Mouse (Mus musculus): ENCODE results near the gene Tdrd9.

The Tdrd9 gene

GRCm38 (mm10) chr12:111963339-111963738 is 8.0 kb upstream of the Tdrd9 start:
- peak; percentile 82 to 85 for DNase-seq

GRCm38 (mm10) chr12:111966683-111967173 is 4.6 kb upstream of the Tdrd9 start, which contains the start of gene Atp5mpl:
Gene Atp5mpl, minus strand, starts transcription at chr12:111966977.
- DNase-seq, result peak; percentile 97

GRCm38 (mm10) chr12:111970085-111970484 is 1.3 kb upstream of the Tdrd9 start:
- no peak for DNase-seq

GRCm38 (mm10) chr12:111972504-111972903 is 1.1 kb downstream of the Tdrd9 start:
- no peak for DNase-seq

- DNase-seq, result no peak
Observed at GRCm38 (mm10) chr12:111974578-111974977, 3.2 kb downstream of the Tdrd9 start.

- peak in 1 of 2 experiments; percentile 66 for DNase-seq
Observed at GRCm38 (mm10) chr12:111977138-111977537, 5.8 kb downstream of the Tdrd9 start.

GRCm38 (mm10) chr12:111978274-111978673 is 6.9 kb downstream of the Tdrd9 start:
- DNase-seq, result no peak

- no peak for DNase-seq
Observed at GRCm38 (mm10) chr12:111980887-111981367, 9.6 kb downstream of the Tdrd9 start, which contains the start of gene Rd3l. Gene Rd3l, minus strand, starts transcription at chr12:111981317.

GRCm38 (mm10) chr12:111981831-111982230 is 10.5 kb downstream of the Tdrd9 start:
- DNase-seq, result no peak

- DNase-seq, result no peak
Observed at GRCm38 (mm10) chr12:111983165-111983564, 11.8 kb downstream of the Tdrd9 start.

GRCm38 (mm10) chr12:111986756-111987155 is 15.4 kb downstream of the Tdrd9 start:
- DNase-seq, result no peak

GRCm38 (mm10) chr12:111992626-111993025 is 21.3 kb downstream of the Tdrd9 start:
- no peak for DNase-seq

- peak; percentile 46 to 75 for DNase-seq
Observed at GRCm38 (mm10) chr12:111995161-111995560, 23.8 kb downstream of the Tdrd9 start.

GRCm38 (mm10) chr12:111999735-112000134 is 28.4 kb downstream of the Tdrd9 start:
- no peak for DNase-seq

GRCm38 (mm10) chr12:112001223-112001622 is 29.9 kb downstream of the Tdrd9 start:
- DNase-seq, result peak; percentile 75 to 87

GRCm38 (mm10) chr12:112012511-112013270 is 41.3 kb downstream of the Tdrd9 start:
- peak in 1 of 2 experiments; percentile 38 for DNase-seq

GRCm38 (mm10) chr12:112013271-112013801 is 42.0 kb downstream of the Tdrd9 start:
- DNase-seq, result no peak

- DNase-seq, result no peak
Observed at GRCm38 (mm10) chr12:112016346-112016745, 45.0 kb downstream of the Tdrd9 start.

- DNase-seq, result no peak
Observed at GRCm38 (mm10) chr12:112023306-112023705, 51.9 kb downstream of the Tdrd9 start.

- DNase-seq, result no peak
Observed at GRCm38 (mm10) chr12:112024581-112025310, 53.4 kb downstream of the Tdrd9 start.

- DNase-seq, result no peak
Observed at GRCm38 (mm10) chr12:112025457-112025856, 54.1 kb downstream of the Tdrd9 start.

- no peak for DNase-seq
Observed at GRCm38 (mm10) chr12:112025907-112026645, 54.7 kb downstream of the Tdrd9 start.
